Mouse (Mus musculus) cerebellum, adult 11-12 months (tissue): ENCODE results near the gene Zfp598.

Experiments used
- DNase-seq: peaks from one replicate; pipeline ENCODE4 v3.0.0; 2022

The Zfp598 gene

DNA sequence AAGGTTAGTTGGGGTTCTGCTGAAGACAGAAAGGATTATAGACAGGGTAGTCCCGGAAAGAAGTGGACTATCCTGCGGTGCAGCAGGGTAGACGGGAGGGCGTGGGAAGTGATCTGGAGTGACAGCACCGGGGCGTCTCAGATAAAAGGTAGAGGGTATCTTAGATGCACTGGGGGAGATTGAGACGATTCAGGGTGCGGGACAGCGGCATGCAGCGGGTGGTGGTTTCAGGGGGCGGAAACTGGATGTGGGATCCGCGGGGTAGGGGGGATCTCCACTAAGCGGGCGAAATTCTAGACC lies 54.3 kb downstream of the Zfp598 start:
- no peak for DNase-seq

DNA sequence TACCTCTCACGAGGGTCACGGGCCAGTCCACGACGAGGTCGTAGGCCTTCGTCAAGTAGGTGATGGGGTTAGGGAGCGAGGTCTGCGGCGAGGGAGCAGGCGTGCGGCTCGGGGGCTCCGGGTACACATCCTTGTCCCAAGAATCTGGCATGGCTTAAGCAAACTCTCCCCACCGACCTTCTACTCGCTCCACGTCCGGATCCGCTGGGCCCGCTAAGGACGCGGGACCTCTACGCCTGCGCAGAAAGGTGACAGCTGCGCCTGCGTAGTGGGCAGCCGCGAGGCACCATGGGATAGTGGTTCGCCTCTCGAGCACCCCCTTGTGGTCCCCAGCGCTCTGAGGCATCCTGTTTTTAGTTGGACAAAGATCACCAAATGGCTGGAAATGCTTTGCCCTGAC lies 54.7 kb downstream of the Zfp598 start, which contains the start of gene Ndufb10:
Ndufb10 (minus strand) TSS at position 295 of the 400 bp plus-strand sequence.
- DNase-seq = peak; percentile 93

DNA sequence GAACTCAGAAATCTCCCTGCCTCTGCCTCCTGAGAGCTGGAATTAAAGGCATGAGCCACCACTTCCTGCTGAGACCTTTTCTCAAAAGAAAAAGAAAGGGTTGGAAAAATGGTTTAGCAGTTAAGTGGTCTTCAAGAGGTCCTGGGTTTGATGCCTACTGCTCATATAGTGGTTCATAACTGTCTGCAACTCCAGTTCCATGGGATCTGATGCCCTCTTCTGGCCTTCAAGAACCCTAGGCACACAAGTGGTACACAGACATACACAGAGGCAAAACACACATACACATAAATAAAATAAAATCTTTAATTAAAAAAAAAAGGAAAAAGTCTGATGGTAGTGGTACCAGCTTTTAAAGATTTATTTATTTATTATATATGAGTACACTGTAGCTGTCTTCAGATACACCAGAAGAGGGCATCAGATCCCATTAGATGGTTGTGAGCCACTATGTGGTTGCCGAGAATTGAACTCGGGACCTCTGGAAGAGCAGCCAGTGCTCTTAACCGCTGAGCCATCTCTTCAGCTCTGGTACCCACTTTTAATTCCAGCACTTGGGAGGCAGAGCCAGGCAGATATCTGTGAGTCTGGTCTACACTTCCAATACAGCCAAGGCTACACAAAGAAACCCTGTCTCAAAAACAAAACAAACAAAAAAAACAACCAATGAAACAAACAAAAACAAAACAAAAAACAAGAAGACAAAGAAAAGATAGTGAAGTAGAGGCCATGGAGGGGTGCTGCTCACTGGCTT lies 56.3 kb downstream of the Zfp598 start:
- no peak for DNase-seq

- no peak for DNase-seq
These were observed 58.1 kb downstream of the Zfp598 start, which contains the start of gene Rpl3l for GRCm38 (mm10) chr17:24727618-24728017. Rpl3l (plus strand) TSS chr17:24727820.

DNA sequence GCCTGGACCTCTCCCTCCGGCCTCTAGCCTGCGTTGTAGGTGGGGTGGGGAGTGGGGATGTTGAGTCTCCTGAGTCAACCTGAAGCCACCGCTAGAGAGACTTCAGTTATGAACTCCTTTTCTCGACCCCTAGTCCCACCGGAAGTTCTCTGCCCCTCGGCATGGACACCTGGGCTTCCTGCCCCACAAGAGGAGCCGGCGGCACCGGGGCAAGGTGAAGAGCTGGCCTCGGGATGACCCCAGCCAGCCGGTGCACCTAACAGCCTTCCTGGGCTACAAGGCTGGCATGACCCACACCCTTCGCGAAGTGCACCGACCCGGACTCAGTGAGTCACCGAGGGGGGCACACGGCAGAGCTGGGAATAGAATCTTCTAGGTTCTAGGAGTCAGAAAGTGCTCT lies 58.7 kb downstream of the Zfp598 start:
- DNase-seq = no peak

DNA sequence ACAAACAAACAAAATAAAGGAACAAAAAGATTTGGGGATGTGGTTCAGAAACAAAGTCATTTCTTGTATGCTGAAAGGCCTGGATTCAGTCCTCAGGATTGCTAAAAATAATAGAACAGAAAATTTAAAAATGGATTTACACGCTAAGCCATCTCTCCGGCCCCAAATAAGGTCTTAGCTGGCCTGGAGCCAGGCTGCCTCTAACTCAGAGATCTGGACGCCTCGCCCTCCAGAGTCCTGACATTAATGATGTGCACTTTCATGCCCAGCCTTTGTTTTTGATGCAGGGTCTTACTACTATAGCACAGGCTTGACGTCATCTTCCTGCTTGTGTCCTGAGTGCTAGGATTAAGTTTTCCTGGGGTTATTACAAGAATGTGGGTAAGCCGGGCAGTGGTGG lies 59.6 kb downstream of the Zfp598 start:
- DNase-seq = no peak

GRCm38 (mm10) chr17:24730787-24731186 lies 61.3 kb downstream of the Zfp598 start:
- DNase-seq = no peak
